Mouse (Mus musculus): ENCODE data around the gene Irx1.

DNA sequence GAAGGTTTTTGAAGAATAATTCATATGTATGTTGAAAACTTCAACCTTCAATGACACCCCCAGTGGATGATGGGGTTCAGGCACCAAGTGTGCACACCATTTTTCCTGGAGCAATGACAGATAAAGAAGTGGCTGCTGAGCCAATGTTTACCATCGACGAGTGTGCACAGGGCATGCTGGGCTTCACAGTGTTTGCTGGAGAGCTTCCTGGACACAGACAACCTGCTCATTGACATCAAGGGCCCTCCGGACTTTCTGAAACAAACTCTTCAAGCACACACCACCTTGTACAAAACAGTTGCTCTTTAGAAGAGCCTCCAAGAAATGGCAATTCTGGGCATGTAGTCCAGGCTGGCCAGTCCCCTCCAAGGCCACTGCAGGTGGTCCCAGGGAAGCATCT, 12.2 kb upstream of the Irx1 start:
- TF ChIP-seq CTCF (IDR thresholded peaks at IDR 0.05; ENCODE audit: control insufficient read depth, insufficient read depth, insufficient replicate concordance, low read depth, low read length) (no peak), POLR2A (IDR thresholded peaks at IDR 0.05; ENCODE audit: control insufficient read depth, low read depth, low read length) (no peak)
